Mouse (Mus musculus) forebrain, embryonic 14.5 days (tissue): ENCODE measurements around the gene Ccnyl1. TPM values are rescaled to one million over a fixed set of nuclear protein-coding genes. Genes with fewer than 3 reads are reported as not detected.

ENCODE experiments used
- ATAC-seq: fragments of 200-750 bp; cut with Nextera tagmentation; 2 replicates; pipeline ENCODE4 v1.8.0; 2017; ENCODE audit warnings: mild to moderate bottlenecking, moderate library complexity
- DNase-seq: peaks from one replicate; pipeline ENCODE4 v3.0.0-alpha.2; 2015; ENCODE audit warnings: low spot score
- H3K27ac ChIP-seq: fragments of 300-500 bp; sonication (generic); 2 replicates; pipeline ENCODE4 v1.5.1; 2014; ENCODE audit warnings: low read depth, mild to moderate bottlenecking, control low read depth, low read length, moderate library complexity
- H3K27me3 ChIP-seq: fragments of 300-500 bp; sonication (generic); replicated peaks from 2 replicates; pipeline ENCODE4 v1.6.1; 2014; ENCODE audit warnings: low read length, control low read depth, mixed read lengths; ENCODE audit not compliant: control insufficient read depth, insufficient read depth
- H3K36me3 ChIP-seq: fragments of 300-500 bp; sonication (generic); 2 replicates; pipeline ENCODE4 v1.6.1; 2014; ENCODE audit warnings: low read length, control low read depth; ENCODE audit not compliant: control insufficient read depth, insufficient read depth
- H3K4me1 ChIP-seq: fragments of 300-500 bp; sonication (generic); 2 replicates; pipeline ENCODE4 v1.6.1; 2014; ENCODE audit warnings: antibody characterized with exemption, low read length, control low read depth; ENCODE audit not compliant: control insufficient read depth, insufficient read depth
- H3K4me2 ChIP-seq: fragments of 300-500 bp; sonication (generic); 2 replicates; pipeline ENCODE4 v1.6.1; 2014; ENCODE audit warnings: mild to moderate bottlenecking, control low read depth, low read length
- H3K4me3 ChIP-seq: fragments of 300-500 bp; sonication (generic); 2 replicates; pipeline ENCODE4 v1.5.1; 2014; ENCODE audit warnings: low read depth, low read length, control low read depth
- H3K9ac ChIP-seq: fragments of 300-500 bp; sonication (generic); 2 replicates; pipeline ENCODE4 v1.6.1; 2014; ENCODE audit warnings: mild to moderate bottlenecking, low read length, control low read depth, moderate library complexity
- H3K9me3 ChIP-seq: fragments of 300-500 bp; sonication (generic); replicated peaks from 2 replicates; pipeline ENCODE4 v1.6.1; 2016; ENCODE audit warnings: low read length, control low read depth, mixed read lengths; ENCODE audit not compliant: control insufficient read depth
- WGBS: fragments of 180-500 bp; shearing (Covaris S2); extraction: QIAGEN DNeasy Blood & Tissue Kit; methylation state at CpG from one replicate; pipeline ENCODE4 v1.1.7; 2014; 5-methylcytosine and 5-hydroxymethylcytosine counted together
- polyA plus RNA-seq: library from polyadenylated mRNA; unstranded; fragments of >200 nt; fragmentation: Nextera tagmentation; extraction: Ambion mirVana; gene quantifications from 2 replicates; pipeline ENCODE4 v1.2.1, GENCODE M21; 2014

Ccnyl1 gene
- polyA plus RNA-seq, 1 experiment from 2014 or later = 6.6 TPM

DNA sequence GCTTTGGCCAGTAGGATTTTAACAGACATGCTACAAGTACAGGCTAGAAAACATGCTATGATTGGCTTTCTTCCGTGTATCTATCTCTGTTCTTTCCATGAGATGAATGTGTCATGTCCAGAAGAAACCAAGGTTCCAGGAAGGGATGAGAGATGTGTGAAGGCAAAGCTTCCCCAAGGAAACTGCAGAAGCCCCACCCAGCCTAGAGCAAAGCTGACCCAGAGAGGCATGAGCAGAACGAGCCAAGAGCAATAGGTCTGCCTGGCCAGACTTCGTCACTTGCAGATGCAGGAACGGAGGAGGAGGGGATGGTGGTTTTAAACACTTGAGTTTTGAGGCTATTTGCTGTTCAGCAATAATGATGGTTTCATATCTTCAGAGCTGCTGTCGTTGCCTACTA lies 67.5 kb downstream of the Ccnyl1 start:
- WGBS = 87% methylated on average over 5 of the region's 5 CpGs
- Histone ChIP-seq H3K36me3 (no peaks in the 10 kb centered on the region), H3K27me3 (no peaks in the 10 kb centered on the region), H3K4me3 (no peak overlapping the region), H3K27ac (no peak overlapping the region), H3K4me2 (no peak overlapping the region), H3K9ac (no peak overlapping the region), H3K9me3 (no peaks in the 10 kb centered on the region), H3K4me1 (no peaks in the 10 kb centered on the region)
- ATAC-seq (no peak), DNase-seq (no peak)

- H3K36me3 ChIP-seq = no peaks in the 10 kb centered on the region
- no peaks in the 10 kb centered on the region for H3K4me1 ChIP-seq
- ATAC-seq (no peak), DNase-seq (no peak)
- no peak overlapping the region for H3K9ac ChIP-seq
- no peak overlapping the region for H3K27ac ChIP-seq
- H3K9me3 ChIP-seq = no peaks in the 10 kb centered on the region
- WGBS = 83% methylated on average over 4 of the region's 4 CpGs
- no peak overlapping the region for H3K4me3 ChIP-seq
- no peak overlapping the region for H3K4me2 ChIP-seq
- no peaks in the 10 kb centered on the region for H3K27me3 ChIP-seq
Observed at GRCm38 (mm10) chr1:64761646-64762045, 71.4 kb downstream of the Ccnyl1 start.

GRCm38 (mm10) chr1:64770169-64770568 lies 79.9 kb downstream of the Ccnyl1 start:
- Histone ChIP-seq H3K9ac (no peak overlapping the region), H3K4me3 (no peak overlapping the region), H3K4me1 (no peaks in the 10 kb centered on the region), H3K4me2 (no peak overlapping the region), H3K9me3 (no peaks in the 10 kb centered on the region), H3K36me3 (no peaks in the 10 kb centered on the region), H3K27ac (no peak overlapping the region), H3K27me3 (no peaks in the 10 kb centered on the region)
- no peak for ATAC-seq
- no peak for DNase-seq
- 45% methylated on average over 6 of the region's 6 CpGs for WGBS

GRCm38 (mm10) chr1:64773305-64773704 lies 83.0 kb downstream of the Ccnyl1 start:
- WGBS = 72% methylated on average over 4 of the region's 4 CpGs

More at GRCm38 (mm10) chr1:64773305-64773704, 83.0 kb downstream of the Ccnyl1 start:
- Histone ChIP-seq H3K9ac (no peak overlapping the region), H3K4me1 (no peaks in the 10 kb centered on the region), H3K27me3 (peaks cover 9% of the 10 kb centered on the region), H3K27ac (no peak overlapping the region), H3K36me3 (no peaks in the 10 kb centered on the region), H3K9me3 (no peaks in the 10 kb centered on the region), H3K4me3 (no peak overlapping the region), H3K4me2 (no peak overlapping the region)
- DNase-seq = no peak
- no peak for ATAC-seq

Other genes with a start within 250 kb of the Ccnyl1 start
- 56.7 and 70.8 TPM in 2 replicates for gene Creb1, start 157.8 kb upstream of the Ccnyl1 start, polyA plus RNA-seq
- gene Mettl21a, start 73.2 kb upstream of the Ccnyl1 start, polyA plus RNA-seq = 23.7 and 25.8 TPM in 2 replicates
- gene Fzd5, start 47.3 kb downstream of the Ccnyl1 start, polyA plus RNA-seq = 0.88 and 0.91 TPM in 2 replicates